Mouse (Mus musculus) liver, embryonic 18 days (tissue): ENCODE data around the gene Gm5072. TPM values are rescaled to one million over a fixed set of nuclear protein-coding genes. Genes with fewer than 3 reads are reported as not detected.

ENCODE experiments used
- polyA plus RNA-seq: library from polyadenylated mRNA; depleted of rRNA; stranded (reverse); fragments of >200 nt; gene quantifications from 2 replicates; pipeline ENCODE4 v1.2.3, GENCODE M21; 2012; rRNA removed

Gm5072 gene
- not detected in 2 replicates for polyA plus RNA-seq

DNA sequence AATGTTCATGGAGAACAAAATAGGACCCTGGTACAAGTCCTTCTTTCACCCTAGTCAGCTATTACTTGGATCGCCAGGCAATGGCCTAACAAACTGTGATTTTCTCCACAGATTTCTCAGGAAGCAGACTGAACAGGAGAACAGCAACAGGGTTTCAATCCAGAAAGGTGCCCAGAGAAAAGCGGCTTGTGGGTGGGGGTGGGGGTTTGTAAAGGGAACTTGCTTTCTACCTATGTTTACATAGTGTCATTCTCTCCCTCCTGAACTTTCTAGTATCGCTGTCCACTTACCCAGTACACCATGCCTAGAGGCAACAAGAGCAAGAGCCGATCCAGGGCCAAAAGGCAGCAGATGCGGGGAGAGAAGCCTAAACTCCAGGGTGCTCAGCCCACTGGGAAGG is at the start of gene Gm5072:
Gene Gm5072 (plus strand): TSS at position 301 of the 400 bp plus-strand sequence.

Other genes starting within 250 kb of the Gm5072 start
- gene Mageb2, start 60.8 kb upstream of the Gm5072 start, polyA plus RNA-seq: not detected in 2 replicates
- not detected in 2 replicates for gene Gm8914, start 87.6 kb downstream of the Gm5072 start, polyA plus RNA-seq
- gene 1700084M14Rik, start 183.4 kb downstream of the Gm5072 start, polyA plus RNA-seq: not detected in 2 replicates
- not detected in 2 replicates for gene Gm14781, start 239.7 kb downstream of the Gm5072 start, polyA plus RNA-seq